Mouse (Mus musculus): ENCODE data around the gene Rbm6.

GRCm38 (mm10) chr9:107768851-107769250 is 104.2 kb downstream of the Rbm6 start:
- TF ChIP-seq CTCF (IDR thresholded peaks at IDR 0.05; ENCODE audit: low read depth, low read length) (no peak), GATA1 (IDR thresholded peaks at IDR 0.05; ENCODE audit: borderline replicate concordance, low read length) (no peak), POLR2AphosphoS5 (IDR thresholded peaks at IDR 0.05; ENCODE audit: insufficient replicate concordance, low read depth, low read length) (no peak)

All from G1E (cell line).